Mouse (Mus musculus): ENCODE results near the gene Hipk4. TPM values are rescaled to one million over a fixed set of nuclear protein-coding genes. Genes with fewer than 3 reads are reported as not detected.

The Hipk4 gene
- polyA plus RNA-seq (2015; fragmentation: Nextera tagmentation; extraction: Ambion mirVana): 0.50 and 0.56 TPM in 2 replicates

- no peak within 1 kb of the TSS for H3K4me3 ChIP-seq
- H3K9ac ChIP-seq: no peak within 1 kb of the TSS
- H3K27me3 ChIP-seq: no peaks in the 10 kb centered on the region
- H3K36me3 ChIP-seq (ENCODE audit: poor library complexity, severe bottlenecking): no peaks in the 10 kb centered on the region
- ATAC-seq: no peak
- H3K4me1 ChIP-seq: no peaks in the 10 kb centered on the region
- H3K27ac ChIP-seq: no peak within 1 kb of the TSS
- H3K9me3 ChIP-seq (replicated peaks): no peaks in the 10 kb centered on the region
- no peak within 1 kb of the TSS for H3K4me2 ChIP-seq
- WGBS: 47% methylated on average over 5 of the region's 5 CpGs
These were observed at the start of gene Hipk4 for GRCm38 (mm10) chr7:27522967-27523366. Hipk4 (plus strand) TSS chr7:27523267.

- Histone ChIP-seq H3K9me3 (replicated peaks) (no peaks in the 10 kb centered on the region), H3K36me3 (ENCODE audit: poor library complexity, severe bottlenecking) (peaks cover 17% of the 10 kb centered on the region), H3K27ac (peak overlapping the region; percentile 75), H3K9ac (peak overlapping the region; percentile 70), H3K4me2 (peak overlapping the region; percentile 71), H3K4me1 (0 out of 2 replicates have a peak, but pooled peaks cover 14% of the 10 kb centered on the region), H3K27me3 (no peaks in the 10 kb centered on the region), H3K4me3 (peak overlapping the region; percentile 74)
- no peak for ATAC-seq
- WGBS: under 1% methylated on average over 34 of the region's 34 CpGs
These were observed 49.1 kb upstream of the Hipk4 start for GRCm38 (mm10) chr7:27473835-27474489.

GRCm38 (mm10) chr7:27474490-27474954 is 48.5 kb upstream of the Hipk4 start:
- H3K4me1 ChIP-seq: 0 out of 2 replicates have a peak, but pooled peaks cover 14% of the 10 kb centered on the region
- peak overlapping the region; percentile 74 for H3K4me3 ChIP-seq
- H3K36me3 ChIP-seq (ENCODE audit: poor library complexity, severe bottlenecking): peaks cover 17% of the 10 kb centered on the region
- H3K4me2 ChIP-seq: peak overlapping the region; percentile 71
- H3K27me3 ChIP-seq: no peaks in the 10 kb centered on the region
- peak overlapping the region; percentile 75 for H3K27ac ChIP-seq
- peak overlapping the region; percentile 70 for H3K9ac ChIP-seq
- H3K9me3 ChIP-seq (replicated peaks): no peaks in the 10 kb centered on the region
- WGBS: 0% methylated on average over 23 of the region's 23 CpGs
- peak; percentile 94 for ATAC-seq

GRCm38 (mm10) chr7:27475596-27475995 is 47.5 kb upstream of the Hipk4 start:
- H3K9ac ChIP-seq: no peak overlapping the region
- peaks cover 17% of the 10 kb centered on the region for H3K36me3 ChIP-seq (ENCODE audit: poor library complexity, severe bottlenecking)
- ATAC-seq: no peak
- no peaks in the 10 kb centered on the region for H3K27me3 ChIP-seq
- WGBS: 97% methylated on average over 2 of the region's 2 CpGs
- H3K4me3 ChIP-seq: no peak overlapping the region
- H3K4me2 ChIP-seq: peak overlapping the region; percentile 71
- no peak overlapping the region for H3K27ac ChIP-seq
- 0 out of 2 replicates have a peak, but pooled peaks cover 14% of the 10 kb centered on the region for H3K4me1 ChIP-seq
- no peaks in the 10 kb centered on the region for H3K9me3 ChIP-seq (replicated peaks)

- WGBS: 97% methylated on average over 14 of the region's 14 CpGs
- H3K9me3 ChIP-seq (replicated peaks): no peaks in the 10 kb centered on the region
- ATAC-seq: no peak
- no peak overlapping the region for H3K4me3 ChIP-seq
- peaks cover 17% of the 10 kb centered on the region for H3K36me3 ChIP-seq (ENCODE audit: poor library complexity, severe bottlenecking)
- H3K9ac ChIP-seq: 0 out of 2 replicates have a peak overlapping the region, but pooled peaks have one; percentile 16
- H3K27me3 ChIP-seq: no peaks in the 10 kb centered on the region
- H3K27ac ChIP-seq: no peak overlapping the region
- no peak overlapping the region for H3K4me2 ChIP-seq
- H3K4me1 ChIP-seq: peaks cover 14% of the 10 kb centered on the region; the same call in 1 of the 2 replicates
These were observed 46.9 kb upstream of the Hipk4 start for GRCm38 (mm10) chr7:27476098-27476635.

- H3K4me2 ChIP-seq: no peak overlapping the region
- H3K27me3 ChIP-seq: no peaks in the 10 kb centered on the region
- no peaks in the 10 kb centered on the region for H3K9me3 ChIP-seq (replicated peaks)
- peaks cover 17% of the 10 kb centered on the region for H3K36me3 ChIP-seq (ENCODE audit: poor library complexity, severe bottlenecking)
- no peak for ATAC-seq
- H3K4me3 ChIP-seq: no peak overlapping the region
- H3K27ac ChIP-seq: no peak overlapping the region
- whole genome bisulfite sequencing: 86% methylated on average over 7 of the region's 7 CpGs
- no peak overlapping the region for H3K9ac ChIP-seq
- peaks cover 18% of the 10 kb centered on the region for H3K4me1 ChIP-seq
These were observed 44.5 kb upstream of the Hipk4 start for GRCm38 (mm10) chr7:27478561-27478960.

GRCm38 (mm10) chr7:27479750-27480149 is 43.3 kb upstream of the Hipk4 start:
- Histone ChIP-seq H3K9me3 (replicated peaks) (no peaks in the 10 kb centered on the region), H3K4me3 (no peak overlapping the region), H3K4me1 (peaks cover 18% of the 10 kb centered on the region), H3K36me3 (ENCODE audit: poor library complexity, severe bottlenecking) (peaks cover 17% of the 10 kb centered on the region), H3K27ac (no peak overlapping the region), H3K4me2 (no peak overlapping the region), H3K27me3 (no peaks in the 10 kb centered on the region), H3K9ac (no peak overlapping the region)
- 82% methylated on average over 1 of the region's 1 CpGs for WGBS
- ATAC-seq: no peak

- Histone ChIP-seq H3K4me2 (no peak overlapping the region), H3K9me3 (replicated peaks) (no peaks in the 10 kb centered on the region), H3K27me3 (no peaks in the 10 kb centered on the region), H3K4me1 (peaks cover 10% of the 10 kb centered on the region), H3K36me3 (ENCODE audit: poor library complexity, severe bottlenecking) (peaks cover 17% of the 10 kb centered on the region), H3K9ac (no peak overlapping the region), H3K4me3 (no peak overlapping the region), H3K27ac (no peak overlapping the region)
- ATAC-seq: no peak
- WGBS: 62% methylated on average over 3 of the region's 3 CpGs
These were observed 42.6 kb upstream of the Hipk4 start for GRCm38 (mm10) chr7:27480506-27480905.

GRCm38 (mm10) chr7:27480927-27481626 is 42.0 kb upstream of the Hipk4 start:
- H3K4me1 ChIP-seq: peaks cover 10% of the 10 kb centered on the region
- 13% methylated on average over 8 of the region's 11 CpGs for WGBS
- peak overlapping the region; percentile 36 for H3K4me3 ChIP-seq
- peak overlapping the region; percentile 59 for H3K9ac ChIP-seq
- ATAC-seq: no peak
- peaks cover 16% of the 10 kb centered on the region for H3K36me3 ChIP-seq (ENCODE audit: poor library complexity, severe bottlenecking)
- H3K9me3 ChIP-seq (replicated peaks): no peaks in the 10 kb centered on the region
- no peaks in the 10 kb centered on the region for H3K27me3 ChIP-seq
- H3K4me2 ChIP-seq: peak overlapping the region; percentile 67
- peak overlapping the region; percentile 31; the same call in 1 of the 2 replicates for H3K27ac ChIP-seq

GRCm38 (mm10) chr7:27481627-27481969 is 41.5 kb upstream of the Hipk4 start:
- no peaks in the 10 kb centered on the region for H3K27me3 ChIP-seq
- no peaks in the 10 kb centered on the region for H3K9me3 ChIP-seq (replicated peaks)
- H3K4me2 ChIP-seq: peak overlapping the region; percentile 67
- peak overlapping the region; percentile 36 for H3K4me3 ChIP-seq
- 0% methylated on average over 9 of the region's 12 CpGs for WGBS
- H3K9ac ChIP-seq: peak overlapping the region; percentile 59
- H3K4me1 ChIP-seq: peaks cover 12% of the 10 kb centered on the region
- peak; percentile 83 for ATAC-seq
- H3K36me3 ChIP-seq (ENCODE audit: poor library complexity, severe bottlenecking): peaks cover 11% of the 10 kb centered on the region; the same call in 1 of the 2 replicates
- peak overlapping the region; percentile 31; the same call in 1 of the 2 replicates for H3K27ac ChIP-seq

GRCm38 (mm10) chr7:27483860-27484259 is 39.2 kb upstream of the Hipk4 start:
- no peak overlapping the region for H3K27ac ChIP-seq
- no peak overlapping the region for H3K9ac ChIP-seq
- no peak overlapping the region for H3K4me3 ChIP-seq
- ATAC-seq: no peak
- H3K4me2 ChIP-seq: no peak overlapping the region
- H3K36me3 ChIP-seq (ENCODE audit: poor library complexity, severe bottlenecking): no peaks in the 10 kb centered on the region
- no peaks in the 10 kb centered on the region for H3K9me3 ChIP-seq (replicated peaks)
- 86% methylated on average over 4 of the region's 4 CpGs for WGBS
- peaks cover 22% of the 10 kb centered on the region for H3K4me1 ChIP-seq
- no peaks in the 10 kb centered on the region for H3K27me3 ChIP-seq

All from forebrain, embryonic 13.5 days (tissue).